Mouse (Mus musculus): ENCODE data around the gene Inca1. TPM values are rescaled to one million over a fixed set of nuclear protein-coding genes. Genes with fewer than 3 reads are reported as not detected.

Inca1 gene
- total and polyA plus RNA-seq, 3 experiments, result 0.35 to 2.2 TPM; not detected in 1

DNA sequence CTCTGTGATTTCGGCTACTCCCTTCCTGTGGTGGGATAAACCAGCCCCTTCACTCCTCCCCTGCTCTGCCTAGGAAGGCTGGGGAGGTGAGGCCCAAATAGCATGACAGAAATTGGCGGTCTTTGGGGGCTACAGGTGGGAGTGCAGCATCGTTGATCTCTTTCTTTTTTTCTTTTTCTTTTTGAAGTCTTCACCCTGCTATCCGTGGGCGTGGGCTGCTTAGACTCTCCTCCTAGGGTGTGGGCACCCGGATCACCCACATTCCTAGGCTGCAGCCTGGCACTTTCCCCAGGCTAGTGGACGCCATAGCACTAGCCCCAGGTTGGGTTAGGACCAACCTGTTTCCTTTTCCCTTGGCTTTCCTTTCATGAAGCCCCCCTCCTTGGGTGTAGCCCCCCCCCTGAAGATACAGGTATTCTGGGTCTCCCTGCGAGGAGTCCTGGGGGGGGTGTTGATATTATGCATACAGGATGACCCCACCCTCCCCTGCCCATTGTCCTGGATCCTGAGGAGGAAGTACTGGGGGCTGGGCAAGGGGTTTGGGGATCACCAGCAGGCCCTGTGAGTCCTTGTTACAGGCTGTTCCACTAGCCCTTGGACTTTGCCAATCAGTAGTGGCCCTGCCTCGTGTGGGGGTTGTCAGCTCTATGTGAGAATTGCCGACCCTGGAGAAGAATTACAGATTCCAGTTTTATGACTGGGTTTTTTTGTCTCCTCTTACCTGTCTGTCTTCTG is 1.4 kb upstream of the Inca1 start:
- Histone ChIP-seq H3K27ac (ENCODE audit: control insufficient read depth, low read depth, low read length) (no peak overlapping the region), H3K79me2 (ENCODE audit: control insufficient read depth, insufficient read depth, low read length, poor library complexity) (no peaks in the 10 kb centered on the region; the same call in 1 of the 2 replicates), H3K4me1 (ENCODE audit: control insufficient read depth in 1 of 2, insufficient read depth in 2 of 2, low read length in 2 of 2) (peaks cover 3 to 7% of the 10 kb centered on the region in 2 experiments; a peak in 3 of 4 replicates), H3K4me3 (ENCODE audit: control insufficient read depth in 1 of 2, insufficient read depth in 1 of 2, low read depth in 2 of 2, low read length in 2 of 2) (peak overlapping the region; percentile 80 to 91), H3K27me3 (ENCODE audit: control insufficient read depth in 1 of 2, insufficient read depth in 2 of 2, low read length in 2 of 2) (no peaks in the 10 kb centered on the region), H3K9ac (ENCODE audit: control insufficient read depth, low read depth, low read length, poor library complexity, severe bottlenecking) (peak overlapping the region; percentile 83; the same call in 1 of the 2 replicates), H3K36me3 (ENCODE audit: control insufficient read depth in 1 of 2, insufficient read depth in 2 of 2, low read length in 2 of 2) (peaks cover 0 to 5% of the 10 kb centered on the region in 2 experiments; a peak in 2 of 4 replicates), H3K9me3 (replicated peaks; ENCODE audit: insufficient read depth, low read length) (no peaks in the 10 kb centered on the region)
- no peak for DNase-seq (ENCODE audit: low read depth, low spot score)
- no peak for TF ChIP-seq MAZ (IDR thresholded peaks at IDR 0.05; ENCODE audit: low read depth, low read length)
- no peak for TF ChIP-seq BHLHE40 (IDR thresholded peaks at IDR 0.05; ENCODE audit: borderline replicate concordance, low read depth, low read length)
- TF ChIP-seq MAX (IDR thresholded peaks at IDR 0.05; ENCODE audit: low read length), result no peak
- TF ChIP-seq USF2 (IDR thresholded peaks at IDR 0.05; ENCODE audit: borderline replicate concordance in 1 of 2, insufficient read depth in 1 of 2, low read depth in 1 of 2, low read length in 2 of 2), result no peak
- no peak for TF ChIP-seq POLR2AphosphoS2 (IDR thresholded peaks at IDR 0.05; ENCODE audit: low read length)
- TF ChIP-seq USF1 (IDR thresholded peaks at IDR 0.05; ENCODE audit: low read depth, low read length), result no peak
- TF ChIP-seq E2F4 (IDR thresholded peaks at IDR 0.05; ENCODE audit: borderline replicate concordance, low read depth, low read length), result no peak
- no peak for TF ChIP-seq RCOR1 (IDR thresholded peaks at IDR 0.05; ENCODE audit: low read depth, low read length)
- TF ChIP-seq JUND (IDR thresholded peaks at IDR 0.05; ENCODE audit: low read depth, low read length), result no peak
- TF ChIP-seq HCFC1 (IDR thresholded peaks at IDR 0.05; ENCODE audit: low read depth, low read length), result no peak
- no peak for TF ChIP-seq MYB (IDR thresholded peaks at IDR 0.05; ENCODE audit: low read depth, low read length)
- TF ChIP-seq CHD1 (IDR thresholded peaks at IDR 0.05; ENCODE audit: low read depth, low read length), result no peak
- no peak for TF ChIP-seq NELFE (IDR thresholded peaks at IDR 0.05; ENCODE audit: low read depth, low read length)
- no peak for TF ChIP-seq RAD21 (IDR thresholded peaks at IDR 0.05; ENCODE audit: low read depth, low read length)

DNA sequence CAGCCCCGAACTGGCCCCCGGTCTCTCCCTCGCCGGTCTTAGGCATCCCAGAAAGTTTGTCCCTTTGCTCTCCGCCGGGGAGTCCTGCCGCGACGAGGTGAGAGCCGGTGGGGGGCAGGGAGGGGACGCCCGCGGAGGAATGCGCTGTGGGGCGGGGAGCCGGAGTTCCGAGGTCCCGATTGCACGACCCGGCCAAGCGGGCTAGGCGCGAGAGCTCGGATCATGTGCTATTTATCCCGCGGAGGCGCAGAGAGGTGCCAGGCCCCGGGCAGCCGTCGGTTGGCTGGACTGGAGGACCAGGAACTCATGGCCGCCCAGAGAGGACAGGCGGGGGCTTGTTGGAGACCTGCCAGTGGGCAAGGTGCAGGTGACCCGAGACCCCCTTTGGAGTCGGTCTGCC is 658 bp upstream of the Inca1 start:
- DNase-seq (ENCODE audit: low read depth, low spot score), result peak; percentile 67
- Histone ChIP-seq H3K27ac (ENCODE audit: control insufficient read depth, low read depth, low read length) (no peak overlapping the region), H3K4me1 (ENCODE audit: control insufficient read depth in 1 of 2, insufficient read depth in 2 of 2, low read length in 2 of 2) (peaks cover 3 to 7% of the 10 kb centered on the region in 2 experiments; a peak in 3 of 4 replicates), H3K27me3 (ENCODE audit: control insufficient read depth in 1 of 2, insufficient read depth in 2 of 2, low read length in 2 of 2) (no peaks in the 10 kb centered on the region), H3K79me2 (ENCODE audit: control insufficient read depth, insufficient read depth, low read length, poor library complexity) (no peaks in the 10 kb centered on the region; the same call in 1 of the 2 replicates), H3K4me3 (ENCODE audit: control insufficient read depth in 1 of 2, insufficient read depth in 1 of 2, low read depth in 2 of 2, low read length in 2 of 2) (peak overlapping the region; percentile 80 to 91), H3K9ac (ENCODE audit: control insufficient read depth, low read depth, low read length, poor library complexity, severe bottlenecking) (peak overlapping the region; percentile 83), H3K9me3 (replicated peaks; ENCODE audit: insufficient read depth, low read length) (no peaks in the 10 kb centered on the region), H3K36me3 (ENCODE audit: control insufficient read depth in 1 of 2, insufficient read depth in 2 of 2, low read length in 2 of 2) (peaks cover 0 to 5% of the 10 kb centered on the region in 2 experiments; a peak in 2 of 4 replicates)
- 0 out of 4 replicates have a peak, but pooled peaks of 1 of the 2 experiments have one; percentile 34 for TF ChIP-seq POLR2A (IDR thresholded peaks at IDR 0.05; ENCODE audit: control insufficient read depth in 1 of 2, insufficient read depth in 1 of 2, low read depth in 1 of 2, low read length in 2 of 2, poor library complexity in 1 of 2)
- TF ChIP-seq KAT2A (conservative IDR thresholded peaks at IDR 0.05; ENCODE audit: low read depth, low read length), result no peak
- TF ChIP-seq E2F4 (IDR thresholded peaks at IDR 0.05; ENCODE audit: borderline replicate concordance, low read depth, low read length), result no peak
- TF ChIP-seq ZC3H11A (IDR thresholded peaks at IDR 0.05; ENCODE audit: low read depth, low read length), result no peak
- no peak for TF ChIP-seq ZNF384 (IDR thresholded peaks at IDR 0.05; ENCODE audit: low read depth, low read length)
- no peak for TF ChIP-seq USF2 (IDR thresholded peaks at IDR 0.05; ENCODE audit: borderline replicate concordance in 1 of 2, insufficient read depth in 1 of 2, low read depth in 1 of 2, low read length in 2 of 2)
- no peak for TF ChIP-seq POLR2AphosphoS2 (IDR thresholded peaks at IDR 0.05; ENCODE audit: low read length)
- TF ChIP-seq SIN3A (IDR thresholded peaks at IDR 0.05; ENCODE audit: low read length), result 0 out of 2 replicates have a peak, but pooled peaks have one; percentile 13
- TF ChIP-seq MYC (IDR thresholded peaks at IDR 0.05; ENCODE audit: low read depth, low read length), result no peak

Data from MEL (cell line).